Mouse (Mus musculus): ENCODE data around the gene Catsper4. TPM values are rescaled to one million over a fixed set of nuclear protein-coding genes. Genes with fewer than 3 reads are reported as not detected.

Catsper4 gene
- total RNA-seq, 2 experiments from 2014 or later, result 0.84 to 2.9 TPM

- DNase-seq (ENCODE audit: low spot score), result no peak
Measured at GRCm38 (mm10) chr4:134186268-134186667, 40.9 kb downstream of the Catsper4 start.

GRCm38 (mm10) chr4:134185569-134185968 lies 41.6 kb downstream of the Catsper4 start:
- no peak for DNase-seq (ENCODE audit: low spot score)

- DNase-seq (ENCODE audit: low spot score), result no peak
Measured at GRCm38 (mm10) chr4:134183711-134184110, 43.5 kb downstream of the Catsper4 start.

GRCm38 (mm10) chr4:134181825-134182224 lies 45.4 kb downstream of the Catsper4 start:
- no peak for DNase-seq (ENCODE audit: low spot score)

- no peak for DNase-seq (ENCODE audit: low spot score)
Measured at GRCm38 (mm10) chr4:134181112-134181511, 46.1 kb downstream of the Catsper4 start.

GRCm38 (mm10) chr4:134172391-134172790 lies 54.8 kb downstream of the Catsper4 start:
- DNase-seq (ENCODE audit: low spot score), result no peak

- no peak for DNase-seq (ENCODE audit: low spot score)
Measured at GRCm38 (mm10) chr4:134166906-134167305, 60.3 kb downstream of the Catsper4 start.

- no peak for DNase-seq (ENCODE audit: low spot score)
Measured at GRCm38 (mm10) chr4:134165548-134166465, 61.4 kb downstream of the Catsper4 start.

GRCm38 (mm10) chr4:134165024-134165423 lies 62.2 kb downstream of the Catsper4 start:
- DNase-seq (ENCODE audit: low spot score), result no peak

GRCm38 (mm10) chr4:134164591-134164990 lies 62.6 kb downstream of the Catsper4 start:
- no peak for DNase-seq (ENCODE audit: low spot score)

Other genes with a start within 250 kb of the Catsper4 start
- 1 to 10 TPM; 8.6 to 9.7 TPM for gene Dhdds, start 226.5 kb downstream of the Catsper4 start, total RNA-seq (2021)
- gene Lin28a, start 208.5 kb downstream of the Catsper4 start, total RNA-seq (2021), result under 1 TPM; 0.30 to 0.43 TPM
- gene Zfp683, start 173.5 kb downstream of the Catsper4 start, total RNA-seq (2021), result not detected
- under 1 TPM in 1 of 2 experiments, not detected in 1; 0.07 TPM for gene Crybg2, start 166.6 kb downstream of the Catsper4 start, total RNA-seq (2021)
- gene Cd52, start 132.3 kb downstream of the Catsper4 start, total RNA-seq (2021), result under 1 TPM; 0.84 to 1.00 TPM
- 1 to 10 TPM; 1.3 to 1.6 TPM for gene Ubxn11, start 124.8 kb downstream of the Catsper4 start, total RNA-seq (2021)
- gene Sh3bgrl3, start 98.6 kb downstream of the Catsper4 start, total RNA-seq (2021), result 10 to 100 TPM; 14.1 to 19.8 TPM
- 10 to 100 TPM; 58.4 to 80.2 TPM for gene Cep85, start 40.3 kb downstream of the Catsper4 start, total RNA-seq (2021)
- gene Gm7534, start 24.4 kb downstream of the Catsper4 start, total RNA-seq (2021), result not detected
- gene Cnksr1, start 11.0 kb upstream of the Catsper4 start, total RNA-seq (2021), result 10 to 100 TPM; 44.4 to 65.0 TPM
- gene E130218I03Rik, start 16.3 kb upstream of the Catsper4 start, total RNA-seq (2021), result under 1 TPM; 0.69 to 0.73 TPM
- 1 to 10 TPM; 4.7 to 5.7 TPM for gene Zfp593, start 18.2 kb upstream of the Catsper4 start, total RNA-seq (2021)
- gene Gm30191, start 19.6 kb upstream of the Catsper4 start, total RNA-seq (2021), result not detected
- 1 to 10 TPM; 2.9 to 3.1 TPM for gene Grrp1, start 26.7 kb upstream of the Catsper4 start, total RNA-seq (2021)
- gene Pdik1l, start 60.5 kb upstream of the Catsper4 start, total RNA-seq (2021), result 1 to 10 TPM; 3.9 to 5.7 TPM
- gene Trim63, start 87.7 kb upstream of the Catsper4 start, total RNA-seq (2021), result 100 to 1,000 TPM; 322 to 461 TPM
- 10 to 100 TPM in 1 of 2 experiments, 1 to 10 TPM in 1; 5.4 to 12.7 TPM for gene Slc30a2, start 115.8 kb upstream of the Catsper4 start, total RNA-seq (2021)
- 10 to 100 TPM; 25.5 to 31.9 TPM for gene Extl1, start 156.5 kb upstream of the Catsper4 start, total RNA-seq (2021)
- 1 to 10 TPM; 2.5 to 2.6 TPM for gene Pafah2, start 168.9 kb upstream of the Catsper4 start, total RNA-seq (2021)
- gene Stmn1, start 240.9 kb upstream of the Catsper4 start, total RNA-seq (2021), result 1 to 10 TPM; 2.5 to 3.5 TPM

Measured in gastrocnemius, adult 18-20 months (tissue).